Mouse (Mus musculus): ENCODE measurements around the gene Lyrm7.

GRCm38 (mm10) chr11:54891341-54891740, 30.6 kb upstream of the Lyrm7 start:
- TF ChIP-seq CTCF (IDR thresholded peaks at IDR 0.05; ENCODE audit: low read depth, low read length) = no peak
- no peak for TF ChIP-seq POLR2A (IDR thresholded peaks at IDR 0.05; ENCODE audit: insufficient read depth, low read length)
